Mouse (Mus musculus) heart, embryonic 13.5 days (tissue): Measurements from ENCODE around the gene Emc7. TPM values are rescaled to one million over a fixed set of nuclear protein-coding genes. Genes with fewer than 3 reads are reported as not detected.
A peak's percentile ranks its signal among the peaks of the same experiment; 100 is the strongest.
"Not testable (repeated sequence)": the region's sequence is repeated elsewhere in the genome, so short reads cannot be mapped to it uniquely, and the experiment has no call there.

Source experiments
- ATAC-seq: fragments of 200-750 bp; cut with Nextera tagmentation; 2 replicates; pipeline ENCODE4 v1.8.0; 2017; ENCODE audit warnings: moderate TSS enrichment; ENCODE audit not compliant: insufficient number of reproducible peaks, low FRiP score, low TSS enrichment; ENCODE audit errors: extremely low read depth
- H3K27ac ChIP-seq: fragments of 300-500 bp; sonication (generic); replicated peaks from 2 replicates; pipeline ENCODE4 v1.5.1; 2015; ENCODE audit warnings: moderate library complexity, mild to moderate bottlenecking, inconsistent platforms
- H3K27me3 ChIP-seq: fragments of 300-500 bp; sonication (generic); replicated peaks from 2 replicates; pipeline ENCODE4 v1.6.1; 2015; ENCODE audit warnings: mild to moderate bottlenecking, inconsistent platforms
- H3K36me3 ChIP-seq: fragments of 300-500 bp; sonication (generic); 2 replicates; pipeline ENCODE4 v1.6.1; 2015; ENCODE audit warnings: mild to moderate bottlenecking, inconsistent platforms
- H3K4me1 ChIP-seq: fragments of 300-500 bp; sonication (generic); 2 replicates; pipeline ENCODE4 v1.6.1; 2015; ENCODE audit warnings: inconsistent platforms
- H3K4me2 ChIP-seq: fragments of 300-500 bp; sonication (generic); 2 replicates; pipeline ENCODE4 v1.6.1; 2015; ENCODE audit warnings: inconsistent platforms, mild to moderate bottlenecking, moderate library complexity
- H3K4me3 ChIP-seq: fragments of 300-500 bp; sonication (generic); 2 replicates; pipeline ENCODE4 v1.5.1; 2015; ENCODE audit warnings: moderate library complexity, mild to moderate bottlenecking, inconsistent platforms
- H3K9ac ChIP-seq: fragments of 300-500 bp; sonication (generic); 2 replicates; pipeline ENCODE4 v1.6.1; 2015; ENCODE audit warnings: inconsistent platforms, mild to moderate bottlenecking, moderate library complexity
- H3K9me3 ChIP-seq: fragments of 300-500 bp; sonication (generic); 2 replicates; pipeline ENCODE4 v1.6.1; 2016; ENCODE audit warnings: inconsistent platforms
- WGBS: fragments of 180-500 bp; shearing (Covaris S2); methylation state at CpG from one replicate; pipeline ENCODE4 v1.1.7; 2015; ENCODE audit warnings: mixed read lengths; 5-methylcytosine and 5-hydroxymethylcytosine counted together
- polyA plus RNA-seq: library from polyadenylated mRNA; unstranded; fragments of >200 nt; fragmentation: Nextera tagmentation; extraction: Ambion mirVana; gene quantifications from 2 replicates; pipeline ENCODE4 v1.2.1, GENCODE M21; 2015

Emc7 gene
- 17.5 and 19.3 TPM in 2 replicates for polyA plus RNA-seq

DNA sequence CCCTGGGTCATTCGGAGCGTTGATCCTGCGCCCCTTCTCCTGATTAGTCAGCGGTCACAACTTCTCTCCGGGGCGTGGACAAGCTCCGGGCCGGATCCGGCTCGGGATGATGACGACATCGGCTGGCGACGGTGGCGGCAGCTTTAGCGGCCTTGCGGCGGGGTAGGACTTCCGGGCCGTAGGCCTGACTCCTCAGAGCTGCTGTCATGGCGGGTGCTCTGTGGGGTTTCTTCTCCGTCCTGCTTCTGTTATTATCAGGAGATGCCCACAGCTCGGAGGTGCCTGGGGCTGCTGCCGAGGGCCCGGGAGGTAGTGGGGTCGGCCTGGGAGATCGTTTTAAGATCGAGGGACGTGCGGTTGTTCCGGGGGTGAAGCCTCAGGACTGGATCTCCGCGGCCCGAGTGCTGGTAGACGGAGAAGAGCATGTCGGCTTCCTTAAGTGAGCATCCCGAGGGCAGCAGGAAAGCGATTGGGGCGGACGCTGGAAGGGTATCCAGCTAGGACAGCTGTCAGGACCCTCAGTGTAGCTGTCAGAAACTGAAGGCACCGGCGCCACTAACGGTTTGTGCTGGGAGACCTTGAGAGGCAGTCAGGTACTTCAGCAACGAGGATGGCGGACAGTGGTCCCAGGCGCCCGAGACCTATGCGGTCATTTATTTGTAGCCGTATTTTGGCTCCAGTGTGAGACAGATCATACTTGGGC, at the start of gene Emc7:
Emc7 (plus strand) TSS at position 136 of the 703 bp plus-strand sequence.
- Histone ChIP-seq H3K4me3 (peak within 1 kb of the TSS; percentile 81), H3K4me2 (peak within 1 kb of the TSS; percentile 73), H3K9me3 (no peaks in the 10 kb centered on the region), H3K27ac (peak within 1 kb of the TSS; percentile 72), H3K36me3 (peaks cover 8% of the 10 kb centered on the region), H3K9ac (peak within 1 kb of the TSS; percentile 91), H3K4me1 (peaks cover 15% of the 10 kb centered on the region), H3K27me3 (no peaks in the 10 kb centered on the region)
- ATAC-seq, result peak; percentile 97
- under 1% methylated on average over 49 of the region's 49 CpGs for WGBS

DNA sequence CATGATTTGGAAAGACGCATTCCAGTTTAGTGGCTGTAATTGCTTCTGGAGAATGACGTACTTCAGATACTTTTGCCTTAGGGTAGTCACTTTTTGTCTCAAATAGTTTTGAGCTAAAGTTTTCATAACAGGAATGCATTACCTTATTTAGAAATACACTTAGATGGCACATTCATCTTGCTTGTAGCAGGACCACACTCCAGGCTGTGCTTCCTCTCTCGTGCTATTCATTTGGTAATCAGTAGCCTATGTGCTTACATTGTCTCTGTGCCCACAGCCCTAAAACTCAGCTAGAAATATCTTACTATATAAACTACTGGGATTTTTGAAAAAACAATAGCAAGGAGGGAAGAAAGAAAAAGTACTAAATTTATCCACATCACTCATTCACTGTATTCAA, 47.8 kb upstream of the Emc7 start:
- no peak for ATAC-seq
- 80% methylated on average over 3 of the region's 3 CpGs for WGBS
- Histone ChIP-seq H3K4me1 (no peaks in the 10 kb centered on the region), H3K27me3 (no peaks in the 10 kb centered on the region), H3K4me2 (no peak overlapping the region), H3K9ac (no peak overlapping the region), H3K9me3 (no peaks in the 10 kb centered on the region), H3K27ac (no peak overlapping the region), H3K4me3 (no peak overlapping the region), H3K36me3 (peaks cover 46% of the 10 kb centered on the region)

DNA sequence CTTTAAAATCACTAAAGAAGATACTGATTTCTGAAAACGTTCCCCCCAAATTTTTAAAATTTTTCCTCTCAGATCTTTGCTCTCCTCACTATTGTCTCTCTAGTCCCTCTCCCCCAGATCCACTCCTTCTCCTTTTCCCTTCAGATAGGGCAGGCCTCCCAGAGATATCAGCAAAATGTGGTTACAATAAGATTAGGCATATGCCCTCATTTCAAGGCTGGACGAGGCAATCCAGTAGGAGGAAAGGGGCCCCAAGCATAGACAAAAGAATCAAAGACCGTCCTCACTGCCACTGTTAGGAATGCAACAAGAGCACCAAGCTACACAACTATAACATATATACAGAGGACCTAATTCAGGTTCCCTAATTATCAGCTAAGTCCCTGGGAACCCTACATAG, 29.5 kb upstream of the Emc7 start:
- no peak overlapping the region for H3K9ac ChIP-seq
- no peak overlapping the region for H3K4me3 ChIP-seq
- H3K4me1 ChIP-seq, result no peaks in the 10 kb centered on the region
- ATAC-seq, result no peak
- no peaks in the 10 kb centered on the region for H3K36me3 ChIP-seq
- H3K27me3 ChIP-seq, result no peaks in the 10 kb centered on the region
- WGBS, result 48% methylated on average over 3 of the region's 3 CpGs
- no peak overlapping the region for H3K4me2 ChIP-seq
- H3K27ac ChIP-seq, result no peak overlapping the region
- H3K9me3 ChIP-seq, result no peaks in the 10 kb centered on the region

DNA sequence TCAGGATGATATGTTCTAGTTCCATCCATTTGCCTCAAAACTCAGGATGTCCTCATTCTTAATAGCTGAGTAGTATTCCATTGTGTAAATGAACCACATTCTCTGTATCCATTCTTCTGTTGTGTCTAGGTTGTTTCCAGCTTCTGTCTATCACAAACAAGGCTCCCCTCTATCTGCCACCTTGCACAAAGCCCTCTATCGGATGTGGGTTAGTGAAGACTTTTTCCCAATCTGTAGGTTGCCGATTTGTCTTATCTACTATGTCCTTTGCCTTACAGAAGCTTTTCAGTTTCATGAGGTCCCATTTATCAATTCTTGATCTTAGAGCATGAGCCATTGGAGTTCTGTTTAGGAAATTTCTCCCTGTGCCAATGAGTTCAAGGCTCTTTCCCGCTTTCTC, 26.3 kb upstream of the Emc7 start:
- not testable (repeated sequence) for ATAC-seq, H3K36me3 ChIP-seq, H3K9me3 ChIP-seq, H3K9ac ChIP-seq, H3K4me3 ChIP-seq, H3K27ac ChIP-seq, H3K4me1 ChIP-seq, H3K4me2 ChIP-seq, H3K27me3 ChIP-seq
- 70% methylated on average over 3 of the region's 3 CpGs for WGBS

DNA sequence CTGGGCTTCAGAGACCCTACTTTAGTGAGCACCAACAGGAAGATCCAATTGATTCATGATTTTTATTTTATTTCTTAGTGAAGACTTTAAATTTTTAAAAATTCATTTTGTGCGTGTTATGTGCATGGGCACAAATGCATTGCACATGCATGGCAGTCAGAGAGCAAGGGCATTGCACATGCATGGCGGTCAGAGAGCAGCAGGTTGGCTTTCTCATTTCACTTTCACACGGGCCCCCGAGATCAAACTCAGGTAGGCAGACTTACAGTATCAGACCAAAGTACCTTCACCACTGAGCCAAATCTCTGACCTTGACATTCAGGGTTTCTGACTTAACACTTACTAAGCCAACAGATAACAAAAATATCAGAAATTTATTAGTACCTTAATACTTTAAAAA, 25.1 kb upstream of the Emc7 start:
- no peak for ATAC-seq
- H3K4me3 ChIP-seq, result no peak overlapping the region
- no peak overlapping the region for H3K9ac ChIP-seq
- H3K4me2 ChIP-seq, result no peak overlapping the region
- WGBS, result 77% methylated on average over 4 of the region's 4 CpGs
- no peaks in the 10 kb centered on the region for H3K36me3 ChIP-seq
- no peaks in the 10 kb centered on the region for H3K4me1 ChIP-seq
- H3K9me3 ChIP-seq, result no peaks in the 10 kb centered on the region
- H3K27ac ChIP-seq, result no peak overlapping the region
- no peaks in the 10 kb centered on the region for H3K27me3 ChIP-seq

DNA sequence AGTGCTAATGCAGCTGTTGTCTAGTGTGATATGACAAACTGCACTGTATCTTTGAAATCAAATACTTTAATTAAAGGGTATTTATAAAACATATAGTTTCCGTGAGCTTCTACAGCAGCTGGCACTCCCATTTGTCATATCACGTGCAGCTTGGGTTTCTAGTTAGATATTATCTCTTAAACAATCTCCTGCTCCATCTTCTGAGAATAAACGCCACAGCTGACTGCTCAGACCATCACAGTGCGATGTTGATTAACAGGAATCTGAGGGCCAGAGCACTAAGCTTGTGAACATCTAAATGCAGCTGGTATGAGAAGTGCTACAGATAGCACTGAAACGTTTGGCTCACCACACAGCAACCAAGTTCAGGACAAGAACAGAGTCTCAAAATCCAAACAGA, 24.4 kb upstream of the Emc7 start:
- no peaks in the 10 kb centered on the region for H3K9me3 ChIP-seq
- WGBS, result 52% methylated on average over 5 of the region's 5 CpGs

DNA sequence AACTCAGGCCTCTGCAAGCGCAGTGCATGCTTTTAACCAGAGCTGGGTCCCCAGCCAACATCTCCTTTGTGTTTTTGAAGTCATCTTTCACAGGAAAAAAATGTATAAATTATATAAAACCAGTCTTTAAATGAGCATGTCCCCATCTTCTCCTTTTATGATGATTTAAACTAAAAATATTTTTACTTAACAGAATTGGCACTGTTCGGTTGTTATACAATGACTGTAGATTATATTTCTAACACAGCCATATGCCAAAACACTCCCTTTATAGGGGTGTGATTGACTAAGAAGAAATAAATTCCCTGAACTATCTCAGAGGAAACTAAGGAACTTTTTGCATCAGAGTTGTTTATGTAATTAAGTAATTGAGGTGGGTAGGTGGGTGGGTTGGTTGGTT, 22.3 kb upstream of the Emc7 start:
- 86% methylated on average over 2 of the region's 2 CpGs for WGBS
- Histone ChIP-seq H3K36me3 (no peaks in the 10 kb centered on the region), H3K4me2 (no peak overlapping the region), H3K4me3 (no peak overlapping the region), H3K9me3 (no peaks in the 10 kb centered on the region), H3K4me1 (no peaks in the 10 kb centered on the region), H3K9ac (no peak overlapping the region), H3K27me3 (no peaks in the 10 kb centered on the region), H3K27ac (no peak overlapping the region)
- ATAC-seq, result no peak

More for the DNA sequence above, 24.4 kb upstream of the Emc7 start:
- Histone ChIP-seq H3K4me2 (no peak overlapping the region), H3K27ac (no peak overlapping the region), H3K9ac (no peak overlapping the region), H3K4me3 (no peak overlapping the region), H3K27me3 (no peaks in the 10 kb centered on the region), H3K36me3 (no peaks in the 10 kb centered on the region), H3K4me1 (no peaks in the 10 kb centered on the region)
- no peak for ATAC-seq

DNA sequence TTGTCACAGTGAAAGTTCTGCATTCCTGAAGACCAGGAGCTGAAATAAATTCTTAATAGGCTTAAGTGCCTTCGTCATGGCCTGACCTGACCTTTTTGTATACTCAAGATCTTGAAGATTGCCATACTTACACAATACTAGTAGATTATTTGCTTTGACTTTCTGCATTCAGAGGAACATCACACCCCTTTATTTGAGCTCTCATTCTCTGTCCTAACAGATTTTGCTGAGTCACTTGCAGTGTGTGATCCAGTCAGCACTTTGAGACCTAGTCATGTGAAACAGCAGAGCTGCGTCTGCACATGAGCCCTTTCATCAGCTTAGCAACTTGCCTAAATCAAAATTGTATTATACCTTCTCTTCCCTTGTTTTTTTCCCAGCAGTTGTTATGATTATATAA, 21.4 kb upstream of the Emc7 start:
- Histone ChIP-seq H3K4me2 (no peak overlapping the region), H3K9ac (no peak overlapping the region), H3K4me3 (no peak overlapping the region), H3K9me3 (no peaks in the 10 kb centered on the region), H3K27me3 (no peaks in the 10 kb centered on the region), H3K27ac (no peak overlapping the region), H3K36me3 (no peaks in the 10 kb centered on the region), H3K4me1 (no peaks in the 10 kb centered on the region)
- ATAC-seq, result no peak
- WGBS, result 61% methylated on average over 2 of the region's 2 CpGs

DNA sequence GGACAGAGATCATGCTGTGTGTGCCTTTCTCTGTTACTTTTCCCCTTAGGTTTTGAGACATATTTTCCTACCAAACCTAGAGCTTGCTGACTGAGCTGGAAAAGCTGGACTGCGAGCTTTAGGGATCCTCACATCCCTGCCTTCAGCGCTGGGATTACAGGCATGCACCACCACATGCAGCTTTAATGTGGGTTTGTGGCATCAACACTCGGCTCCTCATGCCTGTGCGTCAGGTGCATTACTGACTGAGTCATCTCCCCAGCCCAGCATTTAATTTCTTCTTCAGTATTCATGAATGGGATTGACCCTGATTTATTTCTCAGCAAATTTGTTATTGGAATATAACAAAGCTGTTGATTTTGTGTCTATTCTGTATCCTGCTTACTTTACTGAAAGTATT, 18.5 kb upstream of the Emc7 start:
- H3K36me3 ChIP-seq, result no peaks in the 10 kb centered on the region
- no peak for ATAC-seq
- H3K4me3 ChIP-seq, result no peak overlapping the region
- H3K4me1 ChIP-seq, result no peaks in the 10 kb centered on the region
- no peak overlapping the region for H3K9ac ChIP-seq
- H3K27ac ChIP-seq, result no peak overlapping the region
- no peaks in the 10 kb centered on the region for H3K27me3 ChIP-seq
- no peaks in the 10 kb centered on the region for H3K9me3 ChIP-seq
- H3K4me2 ChIP-seq, result no peak overlapping the region
- WGBS, result 72% methylated on average over 4 of the region's 4 CpGs

DNA sequence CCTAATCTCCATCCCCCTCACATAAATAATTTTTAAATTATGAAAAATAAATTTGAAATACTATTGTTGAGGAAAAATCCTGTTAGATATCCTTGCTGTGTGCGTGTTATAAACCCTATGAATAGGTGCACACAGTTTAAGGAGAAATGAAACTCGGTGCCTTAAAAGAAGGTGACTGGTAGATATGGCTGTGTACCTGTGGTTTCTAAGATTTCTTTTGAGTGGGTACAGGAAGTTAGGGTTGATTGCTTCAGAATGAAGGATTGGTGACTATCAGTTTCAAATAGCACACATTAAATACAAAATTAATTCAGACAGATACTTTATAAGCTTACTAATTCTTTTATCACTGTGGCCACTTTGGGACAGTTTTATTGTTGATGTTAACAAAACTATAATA, 17.2 kb upstream of the Emc7 start:
- Histone ChIP-seq H3K4me3 (no peak overlapping the region), H3K36me3 (no peaks in the 10 kb centered on the region), H3K4me1 (no peaks in the 10 kb centered on the region), H3K9ac (no peak overlapping the region), H3K9me3 (no peaks in the 10 kb centered on the region), H3K4me2 (no peak overlapping the region), H3K27me3 (no peaks in the 10 kb centered on the region), H3K27ac (no peak overlapping the region)
- ATAC-seq, result no peak
- 84% methylated on average over 2 of the region's 2 CpGs for WGBS

DNA sequence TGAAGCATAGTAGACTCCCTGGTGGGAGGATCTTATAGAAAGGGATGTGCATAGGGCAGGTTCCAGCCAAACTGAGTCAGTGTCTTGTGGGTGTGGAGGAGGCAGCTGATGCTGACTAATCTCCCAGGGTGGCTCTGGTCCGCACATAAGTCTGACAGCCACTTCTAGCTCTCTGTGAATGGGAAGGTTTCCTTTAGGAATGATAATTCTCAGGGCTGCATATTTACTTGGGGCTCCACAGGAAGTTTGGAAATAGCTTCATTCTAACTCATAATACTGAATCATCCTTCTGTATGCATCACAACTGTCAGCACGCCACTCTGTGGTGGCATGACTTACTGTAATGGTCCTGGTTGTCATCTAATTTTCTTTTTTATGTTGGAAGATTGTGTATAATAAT, 11.3 kb upstream of the Emc7 start:
- no peak overlapping the region for H3K4me2 ChIP-seq
- H3K27ac ChIP-seq, result no peak overlapping the region
- no peaks in the 10 kb centered on the region for H3K4me1 ChIP-seq
- no peak overlapping the region for H3K4me3 ChIP-seq
- H3K36me3 ChIP-seq, result no peaks in the 10 kb centered on the region
- 39% methylated on average over 2 of the region's 2 CpGs for WGBS
- no peaks in the 10 kb centered on the region for H3K9me3 ChIP-seq
- H3K9ac ChIP-seq, result no peak overlapping the region
- H3K27me3 ChIP-seq, result no peaks in the 10 kb centered on the region
- ATAC-seq, result no peak

DNA sequence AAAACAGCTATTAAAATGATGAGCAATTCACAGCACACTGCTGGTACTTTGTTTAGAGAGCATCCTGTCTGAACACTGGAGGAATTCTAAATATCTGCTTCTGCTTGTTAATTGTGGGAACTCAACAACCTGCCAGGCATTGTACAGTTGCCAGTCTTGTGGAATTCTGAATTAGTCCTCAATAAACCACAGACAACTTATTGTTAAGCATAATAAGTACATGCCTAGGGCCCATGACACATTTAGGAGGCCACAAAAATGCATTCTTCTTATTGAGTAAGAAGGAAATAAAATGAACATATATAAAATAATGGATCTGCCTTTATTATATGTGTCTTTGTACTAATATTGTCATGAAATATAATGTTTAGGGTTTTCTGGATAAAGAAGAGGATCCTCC, 9.3 kb upstream of the Emc7 start:
- H3K4me2 ChIP-seq, result no peak overlapping the region
- H3K9me3 ChIP-seq, result no peaks in the 10 kb centered on the region
- ATAC-seq, result no peak
- H3K27ac ChIP-seq, result no peak overlapping the region
- H3K4me1 ChIP-seq, result no peaks in the 10 kb centered on the region
- H3K4me3 ChIP-seq, result no peak overlapping the region
- no peaks in the 10 kb centered on the region for H3K36me3 ChIP-seq
- H3K27me3 ChIP-seq, result no peaks in the 10 kb centered on the region
- H3K9ac ChIP-seq, result no peak overlapping the region
